Mouse (Mus musculus) heart, postnatal 0 days (tissue): Measurements from ENCODE around the gene Suds3. TPM values are rescaled to one million over a fixed set of nuclear protein-coding genes. Genes with fewer than 3 reads are reported as not detected.
A peak's percentile ranks its signal among the peaks of the same experiment; 100 is the strongest.

ENCODE experiments used
- ATAC-seq: fragments of 200-750 bp; cut with Nextera tagmentation; 2 replicates; pipeline ENCODE4 v1.8.0; 2017; ENCODE audit warnings: low read depth, moderate number of reproducible peaks, moderate library complexity; ENCODE audit not compliant: insufficient read depth
- DNase-seq: peaks from one replicate; pipeline ENCODE4 v3.0.0-alpha.2; 2016; ENCODE audit warnings: low spot score
- H3K27ac ChIP-seq: fragments of 300-500 bp; sonication (generic); 2 replicates; pipeline ENCODE4 v1.5.1; 2014; ENCODE audit warnings: low read depth, mild to moderate bottlenecking
- H3K27me3 ChIP-seq: fragments of 300-500 bp; sonication (generic); 2 replicates; pipeline ENCODE4 v1.6.1; 2014; ENCODE audit warnings: low read length, mixed read lengths; ENCODE audit not compliant: control insufficient read depth, insufficient read depth
- H3K36me3 ChIP-seq: fragments of 300-500 bp; sonication (generic); replicated peaks from 2 replicates; pipeline ENCODE4 v1.6.1; 2014; ENCODE audit warnings: low read length, mixed read lengths; ENCODE audit not compliant: control insufficient read depth, insufficient read depth
- H3K4me1 ChIP-seq: fragments of 300-500 bp; sonication (generic); 2 replicates; pipeline ENCODE4 v1.6.1; 2014; ENCODE audit warnings: antibody characterized with exemption; ENCODE audit not compliant: control insufficient read depth, insufficient read depth
- H3K4me2 ChIP-seq: fragments of 300-500 bp; sonication (generic); 2 replicates; pipeline ENCODE4 v1.6.1; 2014; ENCODE audit warnings: low read depth, mild to moderate bottlenecking, low read length, moderate library complexity
- H3K4me3 ChIP-seq: fragments of 300-500 bp; sonication (generic); 2 replicates; pipeline ENCODE4 v1.5.1; 2014; ENCODE audit warnings: low read depth, low read length
- H3K9ac ChIP-seq: fragments of 300-500 bp; sonication (generic); replicated peaks from 2 replicates; pipeline ENCODE4 v1.6.1; 2014; ENCODE audit warnings: low read depth, low read length, mixed read lengths
- H3K9me3 ChIP-seq: fragments of 300-500 bp; sonication (generic); replicated peaks from 2 replicates; pipeline ENCODE4 v1.6.1; 2016; ENCODE audit warnings: low read length; ENCODE audit not compliant: control insufficient read depth
- CTCF ChIP-seq: IDR thresholded peaks from 2 replicates; pipeline ENCODE4 v1.5.1; 2016; ENCODE audit warnings: antibody characterized with exemption, control low read depth, low read depth
- EP300 ChIP-seq: IDR thresholded peaks from 2 replicates; pipeline ENCODE4 v1.6.1; 2016; ENCODE audit warnings: antibody characterized with exemption, low read depth
- WGBS: fragments of 180-500 bp; shearing (Covaris S2); extraction: QIAGEN DNeasy Blood & Tissue Kit; methylation state at CpG from one replicate; pipeline ENCODE4 v1.1.7; 2014; 5-methylcytosine and 5-hydroxymethylcytosine counted together
- polyA plus RNA-seq: library from polyadenylated mRNA; unstranded; fragments of >200 nt; fragmentation: Nextera tagmentation; extraction: Ambion mirVana; gene quantifications from 2 replicates; pipeline ENCODE4 v1.2.1, GENCODE M21; 2015
- total RNA-seq: library from RNA; depleted of rRNA; stranded (reverse); fragments of >200 nt; gene quantifications from 2 replicates; pipeline ENCODE4 v1.2.3, GENCODE M21; 2014; ENCODE audit warnings: low replicate concordance

Gene Suds3
- total and polyA plus RNA-seq, 2 experiments from 2014 or later = 36.9 to 50.1 TPM

GRCm38 (mm10) chr5:117159805-117160291, 43.9 kb upstream of the Suds3 start:
- 51% methylated on average over 6 of the region's 6 CpGs for WGBS
- Histone ChIP-seq H3K36me3 (no peaks in the 10 kb centered on the region), H3K27ac (no peak overlapping the region), H3K9me3 (no peaks in the 10 kb centered on the region), H3K27me3 (no peaks in the 10 kb centered on the region), H3K4me1 (peaks cover 8% of the 10 kb centered on the region; the same call in 1 of the 2 replicates), H3K4me3 (no peak overlapping the region), H3K9ac (no peak overlapping the region; the same call in 1 of the 2 replicates), H3K4me2 (no peak overlapping the region)
- ATAC-seq = peak; percentile 73
- TF ChIP-seq CTCF = no peak
- TF ChIP-seq EP300 = no peak
- DNase-seq = peak; percentile 66

- TF ChIP-seq EP300 (no peak), CTCF (no peak)
- Histone ChIP-seq H3K27me3 (no peaks in the 10 kb centered on the region), H3K4me3 (no peak overlapping the region), H3K4me1 (peaks cover 8% of the 10 kb centered on the region; the same call in 1 of the 2 replicates), H3K36me3 (no peaks in the 10 kb centered on the region), H3K27ac (no peak overlapping the region), H3K9me3 (no peaks in the 10 kb centered on the region), H3K4me2 (no peak overlapping the region), H3K9ac (no peak overlapping the region; the same call in 1 of the 2 replicates)
- WGBS = 55% methylated on average over 8 of the region's 8 CpGs
- ATAC-seq (no peak), DNase-seq (no peak)
These were observed 43.4 kb upstream of the Suds3 start for GRCm38 (mm10) chr5:117159326-117159725.

GRCm38 (mm10) chr5:117158335-117159018, 42.6 kb upstream of the Suds3 start:
- Histone ChIP-seq H3K4me3 (no peak overlapping the region), H3K4me1 (peaks cover 8% of the 10 kb centered on the region; the same call in 1 of the 2 replicates), H3K27ac (no peak overlapping the region), H3K9ac (no peak overlapping the region), H3K9me3 (no peaks in the 10 kb centered on the region), H3K27me3 (no peaks in the 10 kb centered on the region), H3K36me3 (no peaks in the 10 kb centered on the region), H3K4me2 (no peak overlapping the region)
- TF ChIP-seq EP300 (no peak), CTCF (no peak)
- no peak for ATAC-seq
- no peak for DNase-seq
- 81% methylated on average over 7 of the region's 7 CpGs for whole genome bisulfite sequencing

- no peaks in the 10 kb centered on the region for H3K36me3 ChIP-seq
- H3K9ac ChIP-seq = no peak overlapping the region
- ATAC-seq = peak; percentile 60
- H3K4me2 ChIP-seq = 0 out of 2 replicates have a peak overlapping the region, but pooled peaks have one; percentile 1
- no peak for TF ChIP-seq EP300
- TF ChIP-seq CTCF = no peak
- H3K9me3 ChIP-seq = no peaks in the 10 kb centered on the region
- 50% methylated on average over 15 of the region's 15 CpGs for WGBS
- H3K27me3 ChIP-seq = no peaks in the 10 kb centered on the region
- peak; percentile 23 for DNase-seq
- no peaks in the 10 kb centered on the region for H3K4me1 ChIP-seq
- no peak overlapping the region for H3K4me3 ChIP-seq
- no peak overlapping the region for H3K27ac ChIP-seq
These were observed 37.7 kb upstream of the Suds3 start for GRCm38 (mm10) chr5:117153527-117154091.

- no peaks in the 10 kb centered on the region for H3K36me3 ChIP-seq
- TF ChIP-seq CTCF (no peak), EP300 (no peak)
- H3K27me3 ChIP-seq = no peaks in the 10 kb centered on the region
- no peak overlapping the region for H3K4me2 ChIP-seq
- H3K27ac ChIP-seq = no peak overlapping the region
- H3K4me1 ChIP-seq = no peaks in the 10 kb centered on the region
- H3K9me3 ChIP-seq = no peaks in the 10 kb centered on the region
- no peak overlapping the region for H3K4me3 ChIP-seq
- ATAC-seq = no peak
- no peak for DNase-seq
- H3K9ac ChIP-seq = no peak overlapping the region
These were observed 37.0 kb upstream of the Suds3 start for GRCm38 (mm10) chr5:117152944-117153343.
